In the genomic region with DNA sequence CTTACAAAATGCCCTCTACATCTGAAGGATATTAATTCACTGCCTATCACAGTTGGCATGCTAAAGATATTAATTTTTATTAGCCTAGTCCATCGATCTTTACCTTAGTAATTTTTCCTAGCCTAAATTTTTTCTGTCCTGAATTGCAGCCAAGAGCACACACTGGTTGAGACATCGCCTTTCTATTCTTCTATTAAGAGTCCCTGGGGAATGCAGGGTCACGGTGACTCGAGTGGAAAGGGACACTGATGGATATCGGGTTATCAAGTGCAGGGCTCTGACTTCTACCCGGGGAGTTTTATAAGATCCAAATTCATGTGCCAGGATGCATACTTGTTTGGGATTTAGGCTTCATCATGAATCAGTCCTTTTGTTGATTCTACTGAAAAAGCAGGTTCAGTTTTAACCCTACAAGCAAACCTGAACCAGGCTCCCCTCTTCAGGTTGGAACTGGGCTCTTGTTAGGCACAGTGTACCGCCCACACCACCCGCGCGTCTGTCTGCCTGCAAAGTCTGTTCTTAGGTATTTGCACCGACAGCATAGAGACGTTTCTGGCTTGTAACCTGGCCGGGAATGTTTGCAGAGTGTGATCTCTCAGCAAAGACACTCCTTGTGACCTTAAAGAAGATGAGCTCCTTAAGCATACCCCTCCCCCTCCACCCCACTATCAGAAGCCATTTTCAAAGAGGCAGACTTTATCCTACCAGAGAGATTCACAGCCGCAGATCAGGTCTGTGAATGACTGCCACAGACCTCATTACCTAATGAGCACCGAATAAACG, we compare ENCODE assay signal across 14 mouse cellular contexts.
DNase-seq lines count a peak whose midpoint lies in the region; ATAC-seq lines count a peak whose summit lies in the region.
"Had no signal": no experiment of that assay in that cellular context is flagged by ENCODE, and none has a peak within 500 bp of the region (broad histone marks: within the 10 kb centered on the region; RNA-seq: fewer than 3 reads in every experiment).

No protein-coding gene starts in this region.

- no peak for ATAC-seq in neural tube, embryonic 11.5 days (ENCODE audit: insufficient read depth, low FRiP score, low TSS enrichment)
- peak; percentile 36; the same call in 1 of the 2 replicates for ATAC-seq in forebrain, embryonic 12.5 days (ENCODE audit: low FRiP score)
- peak; percentile 42; the same call in 1 of the 2 replicates for ATAC-seq in hindbrain, embryonic 15.5 days (ENCODE audit: low FRiP score, low read depth)

- no peaks in the 10 kb centered on the region for H3K27me3 ChIP-seq in neural tube, embryonic 11.5 days (ENCODE audit: control insufficient read depth, insufficient read depth, low read length)
- H3K27me3 ChIP-seq in forebrain, embryonic 12.5 days: peaks cover 41% of the 10 kb centered on the region
- H3K27me3 ChIP-seq in hindbrain, embryonic 15.5 days: no peaks in the 10 kb centered on the region
- H3K27me3 ChIP-seq in heart, embryonic 10.5 days (ENCODE audit: insufficient read depth, poor library complexity, severe bottlenecking): no peaks in the 10 kb centered on the region
- H3K27me3 ChIP-seq: CH12.LX had no signal

- WGBS in neural tube, embryonic 11.5 days: 43% methylated on average over 16 of the region's 16 CpGs
- 14% methylated on average over 16 of the region's 16 CpGs for WGBS in forebrain, embryonic 12.5 days
- WGBS in hindbrain, embryonic 15.5 days: 18% methylated on average over 16 of the region's 16 CpGs
- WGBS in heart, embryonic 10.5 days: 34% methylated on average over 16 of the region's 16 CpGs

- H3K4me1 ChIP-seq in neural tube, embryonic 11.5 days (ENCODE audit: control insufficient read depth, insufficient read depth, low read length): peaks cover 11% of the 10 kb centered on the region; the same call in 1 of the 2 replicates
- peaks cover 25% of the 10 kb centered on the region for H3K4me1 ChIP-seq in forebrain, embryonic 12.5 days
- peaks cover 13% of the 10 kb centered on the region for H3K4me1 ChIP-seq in hindbrain, embryonic 15.5 days (replicated peaks)
- peaks cover 35% of the 10 kb centered on the region for H3K4me1 ChIP-seq in heart, embryonic 10.5 days

- no peak overlapping the region for H3K9ac ChIP-seq in neural tube, embryonic 11.5 days (ENCODE audit: low read length)
- no peak overlapping the region for H3K9ac ChIP-seq in forebrain, embryonic 12.5 days
- H3K9ac ChIP-seq in hindbrain, embryonic 15.5 days: no peak overlapping the region
- H3K9ac ChIP-seq: liver, embryonic 14.5 days had no signal

- no peaks in the 10 kb centered on the region for H3K36me3 ChIP-seq in neural tube, embryonic 11.5 days (ENCODE audit: control insufficient read depth, insufficient read depth, low read length)
- no peaks in the 10 kb centered on the region for H3K36me3 ChIP-seq in forebrain, embryonic 12.5 days (replicated peaks)
- H3K36me3 ChIP-seq in hindbrain, embryonic 15.5 days: peaks cover 7% of the 10 kb centered on the region; the same call in 1 of the 2 replicates
- H3K36me3 ChIP-seq in heart, embryonic 10.5 days: peaks cover 4% of the 10 kb centered on the region

- no peak overlapping the region for H3K4me2 ChIP-seq in neural tube, embryonic 11.5 days (ENCODE audit: low read depth)
- H3K4me2 ChIP-seq in forebrain, embryonic 12.5 days: peak overlapping the region; percentile 23
- no peak overlapping the region for H3K4me2 ChIP-seq in hindbrain, embryonic 15.5 days

- DNase-seq in neural tube, embryonic 11.5 days (ENCODE audit: low spot score): no peak
- DNase-seq in neural tube, embryonic 10.5 days (ENCODE audit: extremely low spot score, low spot score): no peak
- peak; percentile 17 for DNase-seq in retina, embryonic 14.5 days (ENCODE audit: low spot score)
- DNase-seq in testis, postnatal 10 days (ENCODE audit: low spot score): no peak
- no peak for DNase-seq in heart, embryonic 10.5 days (ENCODE audit: low spot score)
- no peak for DNase-seq in lung, postnatal 10 days
- DNase-seq: adrenal gland, postnatal 36 days; cerebellum, adult 11-12 months; kidney, postnatal 14 days; thymus, adult 18-20 months had no signal

- H3K27ac ChIP-seq in neural tube, embryonic 11.5 days (ENCODE audit: low read depth, low read length): 0 out of 2 replicates have a peak overlapping the region, but pooled peaks have one; percentile 39
- H3K27ac ChIP-seq in forebrain, embryonic 12.5 days: 0 out of 2 replicates have a peak overlapping the region, but pooled peaks have one; percentile 27
- peak overlapping the region; percentile 10; the same call in 1 of the 2 replicates for H3K27ac ChIP-seq in hindbrain, embryonic 15.5 days (replicated peaks)
- no peak overlapping the region for H3K27ac ChIP-seq in heart, embryonic 10.5 days
- H3K27ac ChIP-seq: liver, embryonic 14.5 days had no signal

- no peaks in the 10 kb centered on the region for H3K9me3 ChIP-seq in neural tube, embryonic 11.5 days (ENCODE audit: control insufficient read depth, low read length)
- no peaks in the 10 kb centered on the region for H3K9me3 ChIP-seq in forebrain, embryonic 12.5 days
- no peaks in the 10 kb centered on the region for H3K9me3 ChIP-seq in hindbrain, embryonic 15.5 days
- no peaks in the 10 kb centered on the region for H3K9me3 ChIP-seq in heart, embryonic 10.5 days

- H3K4me3 ChIP-seq in neural tube, embryonic 11.5 days (ENCODE audit: low read depth, low read length): no peak overlapping the region
- H3K4me3 ChIP-seq in forebrain, embryonic 12.5 days (replicated peaks): no peak overlapping the region
- no peak overlapping the region for H3K4me3 ChIP-seq in hindbrain, embryonic 15.5 days
- no peak overlapping the region for H3K4me3 ChIP-seq in heart, embryonic 10.5 days
